Mouse (Mus musculus) bone marrow macrophage, adult 2 months (primary cell): ENCODE measurements around the gene Gpr12.
"Not testable (repeated sequence)": the region's sequence is repeated elsewhere in the genome, so short reads cannot be mapped to it uniquely, and the experiment has no call there.

Experiments used
- CTCF ChIP-seq: IDR thresholded peaks from 2 replicates; pipeline ENCODE4 v1.5.1; 2012; ENCODE audit warnings: low read depth, mild to moderate bottlenecking, low read length, moderate library complexity
- POLR2A ChIP-seq: IDR thresholded peaks from 2 replicates; pipeline ENCODE4 v1.6.1; 2012; ENCODE audit warnings: mild to moderate bottlenecking, low read depth, low read length, borderline replicate concordance

DNA sequence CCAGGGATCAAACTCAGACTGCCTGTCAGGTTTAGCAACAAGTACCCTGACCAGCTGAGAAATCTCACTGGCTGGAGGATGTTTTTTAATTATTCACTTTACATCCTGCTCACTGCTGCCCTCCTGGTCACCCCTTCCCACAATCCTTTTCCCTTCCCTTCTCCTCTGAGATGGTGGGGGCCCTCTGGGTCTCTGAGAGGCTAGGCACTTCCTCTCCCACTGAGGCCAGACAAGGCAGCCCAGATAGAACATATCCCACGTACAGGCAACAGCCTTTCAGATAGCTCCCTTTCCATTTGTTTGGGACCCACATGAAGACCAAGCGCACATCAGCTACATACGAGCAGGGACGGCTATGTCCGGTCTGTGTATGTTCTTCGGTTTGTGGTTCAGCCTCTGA, 14.9 kb downstream of the Gpr12 start:
- not testable (repeated sequence) for TF ChIP-seq CTCF, POLR2A
